Mouse (Mus musculus): ENCODE measurements around the gene Rnf10.

Rnf10 gene

GRCm38 (mm10) chr5:115275998-115276397 lies 3.3 kb upstream of the Rnf10 start:
- DNase-seq (ENCODE audit: low spot score in 2 of 2) = no peak

DNA sequence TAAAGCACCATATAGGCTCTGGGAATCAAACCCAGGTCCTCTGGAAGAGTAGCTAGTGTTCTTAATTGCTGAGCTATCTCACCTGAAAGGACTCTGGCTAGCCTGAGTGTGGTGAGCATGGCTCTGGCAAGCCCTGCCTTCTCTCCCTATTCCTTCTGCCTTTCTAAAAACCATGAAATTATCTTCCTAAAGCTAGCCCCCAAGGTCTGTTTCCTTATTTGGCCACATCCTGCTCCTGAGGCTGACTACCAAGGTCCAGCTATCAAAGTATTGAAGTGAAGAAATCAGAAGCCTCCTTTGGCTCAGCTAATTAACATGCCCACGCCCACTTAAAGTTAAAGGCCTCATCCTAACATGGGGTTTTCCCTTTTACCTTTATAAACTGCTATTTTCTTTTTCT lies 2.1 kb upstream of the Rnf10 start:
- no peak for DNase-seq (ENCODE audit: low spot score in 2 of 2)

- DNase-seq (ENCODE audit: low spot score in 2 of 2) = no peak
These were observed 1.7 kb upstream of the Rnf10 start for GRCm38 (mm10) chr5:115274353-115274752.

DNA sequence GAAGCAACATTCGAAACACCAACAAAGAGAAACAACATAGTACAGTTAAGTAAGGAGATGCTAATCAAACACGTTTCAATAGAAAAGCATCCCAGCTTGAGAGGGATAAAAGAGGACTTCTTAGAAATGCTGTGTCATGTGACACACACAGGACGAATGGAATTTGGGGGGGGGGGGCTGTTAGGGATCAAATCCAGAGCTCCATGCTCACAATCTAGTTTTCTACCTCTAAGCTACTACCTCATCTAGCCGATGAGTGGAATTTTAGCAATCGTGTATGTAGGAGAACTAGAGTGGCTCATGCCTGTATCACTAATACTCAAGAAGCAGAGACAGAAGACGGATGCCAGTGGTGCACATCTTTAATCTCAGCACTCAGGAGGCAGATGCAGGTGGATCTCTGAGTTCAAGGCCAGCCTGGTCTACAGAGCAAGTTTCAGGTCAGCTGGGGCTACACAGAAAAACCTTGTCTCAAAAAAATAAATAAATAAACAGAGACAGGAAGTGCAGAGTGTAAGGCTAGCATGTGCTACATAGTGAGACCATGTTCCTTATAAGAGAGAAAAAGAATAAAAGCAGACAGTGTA lies 944 bp upstream of the Rnf10 start:
- DNase-seq (ENCODE audit: low spot score in 2 of 2) = no peak

DNA sequence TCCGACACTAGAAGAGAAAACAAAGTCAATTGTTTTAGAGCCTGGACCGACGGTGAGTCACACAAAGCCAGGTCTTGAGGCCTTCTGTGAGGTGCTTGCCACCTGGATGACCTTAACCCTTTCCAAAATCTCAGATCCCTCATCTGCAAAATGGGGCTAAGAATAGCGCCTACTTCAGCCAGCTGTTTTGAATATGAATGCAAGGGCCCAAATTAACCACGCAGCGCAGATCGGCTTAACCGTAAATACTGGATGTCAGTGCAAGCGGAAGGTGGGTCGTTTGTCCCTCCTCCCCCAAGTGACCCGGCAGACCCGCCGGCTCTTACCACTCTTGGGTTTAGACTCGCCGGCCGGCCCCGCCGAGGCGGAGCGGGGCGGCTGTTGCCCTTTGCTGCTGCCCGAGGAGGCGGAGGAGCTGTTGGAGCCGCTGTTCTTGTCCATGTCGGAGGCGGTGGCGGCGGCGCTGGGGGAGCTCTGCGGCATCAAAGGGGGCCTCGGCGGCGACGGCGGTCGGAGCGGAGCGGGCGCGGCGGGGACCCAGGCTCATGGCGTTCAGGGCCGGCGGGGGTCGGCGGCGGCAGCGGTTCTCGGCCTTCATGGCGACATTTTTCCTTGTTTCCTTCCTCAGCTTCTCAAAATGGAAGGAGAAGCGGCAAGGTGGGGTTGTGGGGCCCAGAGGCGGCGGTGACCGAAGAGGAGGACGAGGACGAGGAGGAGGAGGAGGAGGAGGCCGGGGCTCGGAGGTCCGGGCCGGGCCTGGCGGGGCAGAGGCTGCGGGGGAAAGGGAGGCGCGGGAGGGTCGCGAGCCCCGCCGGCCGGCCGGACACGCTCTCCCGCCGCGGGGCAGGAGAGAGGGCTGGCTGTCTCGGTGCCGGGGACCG lies 527 bp downstream of the Rnf10 start:
- peak in 1 of 2 experiments; percentile 37 for DNase-seq (ENCODE audit: low spot score in 2 of 2)

DNA sequence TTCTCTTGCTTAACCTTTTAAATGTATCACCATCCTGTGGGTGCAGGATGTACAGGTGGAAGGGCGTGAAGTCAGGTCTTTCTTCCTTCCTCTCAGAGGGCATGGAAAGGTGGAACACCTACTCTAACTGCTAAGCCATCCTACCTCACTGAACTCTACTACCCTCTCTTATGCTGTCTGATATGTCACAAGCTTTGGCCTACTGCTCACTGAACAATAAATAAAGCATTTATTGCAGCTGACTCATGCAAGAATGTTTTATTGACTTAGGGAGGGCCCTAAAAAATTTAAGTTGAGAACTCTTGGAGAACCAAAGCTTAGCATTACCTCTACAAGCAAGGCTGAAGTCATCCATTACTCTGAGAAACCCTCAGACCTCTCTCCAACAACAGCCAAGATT lies 2.7 kb downstream of the Rnf10 start:
- DNase-seq (ENCODE audit: low spot score in 2 of 2) = no peak

DNA sequence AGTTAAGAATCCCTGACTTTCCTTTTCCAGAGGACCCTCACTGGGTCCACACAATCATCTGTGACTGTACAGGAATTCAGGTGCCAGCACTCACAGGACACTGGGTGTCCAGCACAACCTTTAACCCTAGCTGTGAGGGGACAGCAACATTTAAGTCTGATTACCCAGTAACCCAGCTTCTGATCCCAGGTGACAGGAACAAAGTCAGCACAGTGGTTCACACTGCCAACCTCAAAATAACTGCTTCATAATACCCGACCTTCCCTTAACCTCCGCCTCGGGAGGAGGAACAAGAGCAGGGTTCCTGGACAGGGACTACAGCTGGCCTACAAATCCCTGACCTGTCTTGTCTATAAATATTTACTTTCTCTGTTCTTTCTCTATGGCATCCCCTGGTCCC lies 4.4 kb downstream of the Rnf10 start:
- DNase-seq (ENCODE audit: low spot score in 2 of 2) = no peak

DNA sequence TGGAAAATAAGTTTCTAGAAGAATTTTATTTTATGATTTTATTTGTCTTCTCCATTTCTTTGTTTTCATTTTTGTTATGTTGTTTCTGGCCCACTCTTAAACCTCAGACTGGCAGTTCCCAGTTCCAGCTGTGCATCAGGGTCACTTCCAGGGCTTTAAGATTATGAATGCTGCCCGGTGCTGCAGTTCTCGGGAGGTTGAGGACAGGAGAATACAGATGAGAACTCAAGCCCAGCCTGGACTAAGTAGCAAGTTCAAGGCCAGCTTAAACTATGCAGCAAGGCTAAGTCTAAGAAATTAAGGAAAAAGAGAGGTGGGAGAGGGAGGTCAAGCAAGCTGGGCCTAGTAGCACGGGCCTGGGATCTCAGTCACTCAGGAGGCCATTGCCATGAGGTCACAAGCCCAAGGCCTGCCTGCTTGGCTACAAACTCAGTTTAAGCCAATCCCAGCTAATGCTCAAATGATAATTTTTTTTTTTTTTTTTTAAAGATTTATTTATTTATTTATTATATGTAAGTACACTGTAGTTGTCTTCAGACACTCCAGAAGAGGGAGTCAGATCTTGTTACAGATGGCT lies 5.1 kb downstream of the Rnf10 start:
- no peak for DNase-seq (ENCODE audit: low spot score in 2 of 2)

DNA sequence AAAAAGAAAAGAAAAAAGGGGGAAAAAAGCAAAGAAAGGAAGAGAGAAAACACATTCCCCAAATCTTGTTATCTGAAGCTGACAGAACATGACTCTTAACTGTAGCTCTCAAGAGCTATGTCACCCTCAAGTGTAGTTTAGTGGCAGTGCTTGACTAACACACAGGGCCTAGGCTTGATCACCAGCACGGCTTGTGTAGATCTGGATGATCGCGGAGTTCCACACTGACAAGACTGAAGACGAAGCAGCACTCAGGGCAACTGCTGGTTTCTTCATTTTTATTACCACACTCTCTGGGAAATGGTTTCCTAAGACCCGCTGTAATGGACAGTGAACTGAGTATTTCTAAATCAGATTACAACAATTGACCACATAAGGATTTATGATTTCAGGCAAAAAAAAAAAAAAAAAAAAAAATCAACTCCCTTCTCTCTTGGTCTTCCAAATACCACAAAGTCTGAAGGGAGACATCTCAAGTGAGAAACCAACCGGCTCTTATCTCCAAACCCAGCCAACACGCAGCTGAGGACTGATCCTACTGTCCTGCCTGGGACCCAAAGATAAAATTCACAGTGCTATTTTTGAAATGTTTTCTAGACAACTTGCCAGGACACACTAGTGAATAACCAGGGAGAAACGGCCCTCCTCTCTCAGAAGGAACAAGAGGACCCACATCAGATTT lies 5.8 kb downstream of the Rnf10 start:
- DNase-seq (ENCODE audit: low spot score in 2 of 2) = no peak

DNA sequence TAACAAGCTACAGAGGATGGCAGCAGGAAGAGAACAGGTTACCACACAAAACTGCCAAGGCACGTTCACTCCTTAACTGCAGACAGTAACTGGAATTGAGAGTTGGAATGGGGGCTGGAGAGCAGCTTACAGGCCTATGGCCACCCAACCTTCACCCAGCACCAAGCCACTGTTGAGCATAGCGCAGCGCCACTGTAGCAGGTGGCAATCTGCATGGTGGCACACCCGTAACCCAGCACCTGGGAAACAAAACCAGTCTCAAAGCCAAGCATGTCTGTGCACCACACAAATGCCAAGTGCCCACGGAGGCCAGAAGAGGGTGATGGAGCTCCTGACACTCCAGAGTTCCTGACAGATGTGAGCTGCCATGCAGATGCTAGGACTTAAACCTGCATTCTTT lies 6.4 kb downstream of the Rnf10 start:
- no peak for DNase-seq (ENCODE audit: low spot score in 2 of 2)

GRCm38 (mm10) chr5:115262502-115263291 lies 10.0 kb downstream of the Rnf10 start:
- DNase-seq (ENCODE audit: low spot score in 2 of 2) = no peak

DNA sequence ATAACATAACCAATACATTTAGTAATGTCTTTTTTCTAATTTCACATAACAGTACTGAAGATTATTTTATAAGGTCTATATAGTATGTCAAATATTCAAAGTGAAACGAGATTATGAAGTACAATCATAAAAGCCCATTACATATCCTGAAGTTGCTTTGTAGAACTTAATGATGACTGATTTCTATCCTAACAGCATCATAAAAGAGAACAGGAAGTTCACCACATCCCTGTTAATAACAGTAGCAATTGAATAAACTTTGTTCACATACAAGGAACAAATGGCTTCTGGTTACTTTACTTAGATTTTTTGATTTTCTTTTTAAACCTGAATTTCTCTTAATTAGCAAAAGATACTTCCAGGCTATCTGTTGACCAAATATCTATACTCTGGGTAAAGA lies 10.8 kb downstream of the Rnf10 start:
- DNase-seq (ENCODE audit: low spot score in 2 of 2) = no peak

DNA sequence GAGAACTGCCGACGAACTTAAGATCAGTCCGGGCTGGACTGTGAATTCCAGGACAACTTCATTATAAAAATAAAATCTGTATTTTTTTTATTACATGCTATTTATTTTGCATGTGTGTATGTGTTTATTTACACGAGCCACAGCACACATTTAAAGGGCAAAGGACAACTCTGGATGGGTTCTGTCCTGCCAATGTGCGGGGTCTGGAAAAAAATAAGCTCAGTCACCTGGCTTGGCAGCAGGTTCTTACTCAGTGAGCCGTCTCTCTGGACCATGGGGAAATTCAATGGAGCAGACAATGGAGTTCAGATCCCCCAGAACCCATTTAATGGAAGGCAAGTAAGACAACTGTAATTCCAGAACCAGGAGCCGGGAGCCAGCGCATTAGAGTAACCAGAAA lies 11.6 kb downstream of the Rnf10 start:
- no peak for DNase-seq (ENCODE audit: low spot score in 2 of 2)

GRCm38 (mm10) chr5:115260356-115260755 lies 12.3 kb downstream of the Rnf10 start:
- no peak for DNase-seq (ENCODE audit: low spot score in 2 of 2)

- DNase-seq (ENCODE audit: low spot score in 2 of 2) = no peak
These were observed 15.7 kb downstream of the Rnf10 start for GRCm38 (mm10) chr5:115256909-115257546.

GRCm38 (mm10) chr5:115255472-115255871 lies 17.2 kb downstream of the Rnf10 start:
- DNase-seq (ENCODE audit: low spot score in 2 of 2) = no peak

- no peak for DNase-seq (ENCODE audit: low spot score in 2 of 2)
These were observed 32.5 kb downstream of the Rnf10 start for GRCm38 (mm10) chr5:115240191-115240590.

DNA sequence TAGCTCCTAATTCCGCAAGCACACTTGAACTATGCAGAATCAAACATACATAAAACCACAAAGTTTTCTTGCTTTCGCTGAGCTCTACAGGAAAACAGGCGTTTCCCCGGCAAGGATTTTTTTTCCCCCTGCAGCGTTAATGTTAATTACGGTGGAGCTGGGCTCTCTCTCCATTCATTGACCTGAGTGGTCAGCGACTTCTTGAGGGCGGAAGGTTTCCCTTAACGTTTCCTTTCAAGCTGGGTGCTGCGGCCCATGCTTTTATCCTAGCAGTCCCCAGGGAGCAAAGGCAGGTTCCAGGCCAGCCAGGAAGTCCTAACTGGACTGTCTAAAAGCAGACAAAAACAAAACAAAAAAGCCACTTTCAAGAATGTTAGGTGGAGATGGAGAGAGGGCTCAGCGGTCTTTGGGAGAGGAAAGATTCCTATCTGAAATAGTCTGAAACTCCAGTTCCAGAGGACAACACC lies 33.9 kb downstream of the Rnf10 start:
- DNase-seq (ENCODE audit: low spot score in 2 of 2) = no peak

DNA sequence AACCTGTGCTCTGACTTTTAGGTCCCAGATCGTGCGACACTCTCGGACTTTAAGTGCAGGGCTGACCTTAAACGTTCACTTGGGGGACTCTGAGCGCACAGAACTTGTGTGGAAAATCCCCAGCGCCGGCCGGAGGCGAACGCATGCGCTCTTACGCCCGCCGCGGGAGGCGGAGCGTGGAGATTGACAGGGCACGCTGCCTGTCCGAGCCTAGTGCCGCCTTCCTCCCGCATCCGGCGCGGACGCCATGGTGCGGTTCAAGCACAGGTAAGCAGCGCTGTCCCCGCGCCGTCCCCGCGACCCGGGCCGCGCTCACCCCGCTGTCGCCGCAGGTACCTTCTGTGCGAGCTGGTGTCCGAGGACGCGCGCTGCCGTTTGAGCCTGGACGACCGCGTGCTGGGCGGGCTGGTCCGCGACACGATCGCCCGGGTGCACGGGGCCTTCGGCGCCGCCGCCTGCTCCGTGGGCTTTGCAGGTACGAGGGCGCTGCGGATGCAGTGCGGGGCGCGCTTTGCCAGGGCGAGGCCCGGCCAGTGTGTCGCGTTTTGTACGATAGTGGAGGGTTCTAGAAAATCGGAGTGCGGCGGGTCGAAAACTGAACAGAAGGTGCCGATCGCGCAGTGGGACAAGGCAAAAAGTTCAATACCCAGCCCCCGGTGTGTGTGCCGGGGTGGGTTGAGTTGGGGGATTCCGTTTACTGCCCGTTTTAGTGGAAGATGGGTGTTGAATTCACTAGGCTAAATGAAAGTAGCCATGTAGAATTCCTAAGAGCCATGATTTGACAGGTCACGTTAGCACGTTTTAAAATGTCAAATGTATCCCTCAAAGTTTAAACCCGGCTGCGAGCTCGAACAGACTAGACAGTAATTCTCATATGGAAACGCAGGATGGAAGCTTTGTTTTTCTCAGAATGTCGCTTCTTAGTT lies 34.6 kb downstream of the Rnf10 start:
- peak; percentile 80 to 91 for DNase-seq (ENCODE audit: low spot score in 2 of 2)

- peak in 1 of 2 experiments; percentile 90 for DNase-seq (ENCODE audit: low spot score in 2 of 2)
These were observed 36.9 kb downstream of the Rnf10 start, which contains the start of gene Pop5 for GRCm38 (mm10) chr5:115235786-115236263. Gene Pop5, plus strand, starts transcription at chr5:115235836.
